Mouse (Mus musculus): ENCODE data around the gene Gm2a. TPM values are rescaled to one million over a fixed set of nuclear protein-coding genes. Genes with fewer than 3 reads are reported as not detected.

Gm2a gene
- polyA plus RNA-seq, 1 experiment from 2014 or later = 26.5 TPM

DNA sequence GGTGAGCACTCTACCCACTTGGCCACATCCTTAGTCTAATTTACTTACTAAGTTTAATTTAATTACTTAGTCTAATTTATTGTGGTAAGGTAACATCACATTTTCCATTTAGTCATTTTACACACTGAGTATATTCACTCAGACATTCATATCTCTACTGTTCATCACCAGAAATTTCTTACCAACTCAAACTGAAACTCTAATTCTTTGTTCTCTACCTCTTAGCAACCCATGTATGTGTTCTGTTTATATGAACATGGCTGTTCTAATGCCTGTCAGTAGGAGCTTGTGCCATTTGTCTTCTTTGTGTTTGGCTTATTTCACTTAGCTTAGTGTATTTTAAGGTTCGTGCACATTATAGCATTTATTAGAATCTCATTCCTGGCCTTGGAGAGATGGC is 34.0 kb downstream of the Gm2a start:
- no peaks in the 10 kb centered on the region for H3K27me3 ChIP-seq (ENCODE audit: control insufficient read depth, insufficient read depth, low read length)
- no peak overlapping the region for H3K27ac ChIP-seq (ENCODE audit: low read length)
- 64% methylated on average over 1 of the region's 1 CpGs for WGBS
- no peak overlapping the region for H3K4me2 ChIP-seq (ENCODE audit: low read depth, low read length)
- no peak for ATAC-seq (ENCODE audit: insufficient read depth, low FRiP score)
- no peaks in the 10 kb centered on the region for H3K4me1 ChIP-seq (ENCODE audit: control insufficient read depth, insufficient read depth, low read length)
- no peak overlapping the region for H3K9ac ChIP-seq (ENCODE audit: low read length)
- no peaks in the 10 kb centered on the region for H3K9me3 ChIP-seq (replicated peaks; ENCODE audit: control insufficient read depth, low read length)
- H3K36me3 ChIP-seq (ENCODE audit: control insufficient read depth, insufficient read depth, low read length) = no peaks in the 10 kb centered on the region
- no peak overlapping the region for H3K4me3 ChIP-seq (replicated peaks; ENCODE audit: low read length)

DNA sequence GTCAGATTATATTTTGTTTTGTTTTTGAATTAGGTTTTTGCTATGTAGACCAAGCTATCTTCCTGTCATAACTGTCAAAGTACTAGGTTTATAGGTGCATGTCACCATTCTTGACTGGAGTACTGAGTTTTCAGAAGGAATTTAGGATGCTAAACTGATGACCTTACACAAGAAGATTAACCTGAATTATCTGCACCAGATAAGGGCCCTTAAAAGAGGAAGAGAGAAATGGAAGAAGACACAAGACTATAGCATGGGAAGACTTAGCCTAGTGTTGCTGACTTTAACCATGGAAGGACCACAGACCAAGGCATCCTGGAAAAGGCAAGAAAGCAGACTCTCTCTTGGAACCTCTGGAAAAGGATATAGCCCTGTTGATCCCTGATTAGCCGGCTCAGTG is 35.3 kb downstream of the Gm2a start:
- no peak for ATAC-seq (ENCODE audit: insufficient read depth, low FRiP score)
- Histone ChIP-seq H3K36me3 (ENCODE audit: control insufficient read depth, insufficient read depth, low read length) (no peaks in the 10 kb centered on the region), H3K9ac (ENCODE audit: low read length) (no peak overlapping the region), H3K4me1 (ENCODE audit: control insufficient read depth, insufficient read depth, low read length) (no peaks in the 10 kb centered on the region), H3K4me2 (ENCODE audit: low read depth, low read length) (no peak overlapping the region), H3K27me3 (ENCODE audit: control insufficient read depth, insufficient read depth, low read length) (no peaks in the 10 kb centered on the region), H3K4me3 (replicated peaks; ENCODE audit: low read length) (no peak overlapping the region), H3K9me3 (replicated peaks; ENCODE audit: control insufficient read depth, low read length) (no peaks in the 10 kb centered on the region), H3K27ac (ENCODE audit: low read length) (no peak overlapping the region)
- WGBS = 90% methylated on average over 1 of the region's 1 CpGs

DNA sequence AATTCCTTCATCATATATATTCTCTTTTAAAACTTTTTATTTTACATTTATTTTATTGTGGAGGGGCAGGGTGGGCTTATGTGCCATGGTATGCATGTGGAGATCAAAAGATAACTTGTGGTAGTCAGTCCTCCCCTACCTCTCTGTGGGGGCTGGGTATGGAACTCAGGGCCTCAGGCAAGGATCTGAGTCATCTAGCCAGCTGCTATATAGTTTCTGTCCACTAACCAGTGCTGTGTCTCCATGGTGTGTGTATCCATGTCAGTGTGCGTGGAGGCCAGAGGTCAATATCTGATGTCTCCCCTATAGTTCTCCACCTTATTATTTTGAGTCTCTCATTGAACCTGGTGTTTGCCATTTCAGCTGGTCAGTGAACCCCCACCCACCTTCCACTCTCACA is 36.5 kb downstream of the Gm2a start:
- Histone ChIP-seq H3K36me3 (ENCODE audit: control insufficient read depth, insufficient read depth, low read length) (no peaks in the 10 kb centered on the region), H3K27me3 (ENCODE audit: control insufficient read depth, insufficient read depth, low read length) (no peaks in the 10 kb centered on the region), H3K4me1 (ENCODE audit: control insufficient read depth, insufficient read depth, low read length) (no peaks in the 10 kb centered on the region), H3K9me3 (replicated peaks; ENCODE audit: control insufficient read depth, low read length) (no peaks in the 10 kb centered on the region), H3K27ac (ENCODE audit: low read length) (no peak overlapping the region), H3K4me2 (ENCODE audit: low read depth, low read length) (no peak overlapping the region), H3K9ac (ENCODE audit: low read length) (no peak overlapping the region), H3K4me3 (replicated peaks; ENCODE audit: low read length) (no peak overlapping the region)
- 96% methylated on average over 1 of the region's 1 CpGs for WGBS
- no peak for ATAC-seq (ENCODE audit: insufficient read depth, low FRiP score)

DNA sequence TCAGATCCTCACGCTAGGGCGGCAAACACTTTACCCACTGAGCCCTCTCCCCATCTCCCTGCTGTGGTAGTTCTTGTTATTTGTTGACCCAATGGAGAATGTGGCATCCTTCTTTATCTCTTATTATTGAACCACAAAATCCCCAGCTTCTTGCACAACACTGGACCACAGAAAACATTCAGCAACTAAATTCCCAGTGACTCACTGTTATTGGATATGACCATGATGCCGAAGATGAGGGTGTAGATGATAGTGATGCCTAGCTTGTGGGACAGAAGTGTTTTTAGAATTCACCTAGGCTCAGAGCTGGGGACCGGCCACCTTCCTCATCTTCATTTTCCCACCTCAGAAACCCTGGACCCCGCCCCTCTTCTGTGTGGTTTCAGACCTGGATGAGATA is 37.0 kb downstream of the Gm2a start:
- WGBS = 86% methylated on average over 5 of the region's 5 CpGs
- no peak overlapping the region for H3K9ac ChIP-seq (ENCODE audit: low read length)
- no peaks in the 10 kb centered on the region for H3K9me3 ChIP-seq (replicated peaks; ENCODE audit: control insufficient read depth, low read length)
- no peak overlapping the region for H3K4me2 ChIP-seq (ENCODE audit: low read depth, low read length)
- ATAC-seq (ENCODE audit: insufficient read depth, low FRiP score) = no peak
- H3K27ac ChIP-seq (ENCODE audit: low read length) = no peak overlapping the region
- H3K27me3 ChIP-seq (ENCODE audit: control insufficient read depth, insufficient read depth, low read length) = no peaks in the 10 kb centered on the region
- H3K4me1 ChIP-seq (ENCODE audit: control insufficient read depth, insufficient read depth, low read length) = no peaks in the 10 kb centered on the region
- no peaks in the 10 kb centered on the region for H3K36me3 ChIP-seq (ENCODE audit: control insufficient read depth, insufficient read depth, low read length)
- H3K4me3 ChIP-seq (replicated peaks; ENCODE audit: low read length) = no peak overlapping the region

DNA sequence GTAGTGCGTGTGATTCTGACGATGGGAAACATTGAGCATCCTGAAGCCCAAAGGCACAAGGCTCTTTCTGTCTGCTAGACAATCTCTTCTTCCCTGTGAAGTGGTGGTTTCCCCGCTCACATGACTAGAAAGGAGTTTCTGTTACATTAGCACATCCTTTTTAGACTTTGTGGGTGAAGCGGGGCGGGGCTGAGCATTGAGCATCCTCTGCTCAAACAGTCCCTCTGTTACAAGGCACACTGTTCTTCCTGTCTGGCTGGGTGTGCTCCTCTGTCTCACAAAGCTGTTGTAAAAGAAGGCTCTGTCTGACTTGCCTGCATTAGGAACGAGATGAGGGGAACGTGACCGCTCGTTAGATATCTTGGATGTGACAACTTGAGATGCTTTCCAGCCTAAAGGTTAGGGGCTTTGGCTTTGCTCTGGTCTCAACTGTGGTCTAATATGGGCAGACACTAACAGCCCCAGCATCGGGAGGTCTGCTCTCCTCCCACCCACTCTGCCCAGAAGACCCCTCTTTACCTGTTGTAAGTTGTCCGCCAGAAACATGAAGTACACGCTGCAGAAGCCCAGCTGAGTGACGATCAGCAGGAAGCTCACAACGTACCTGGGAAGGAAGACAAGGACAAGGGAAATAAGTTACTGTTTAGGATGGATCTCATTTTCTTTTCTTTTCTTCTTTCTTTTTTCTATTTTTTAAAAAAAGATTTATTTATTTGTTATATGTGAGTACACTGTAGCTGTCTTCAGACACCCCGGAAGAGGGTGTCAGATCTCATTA is 39.0 kb downstream of the Gm2a start:
- Histone ChIP-seq H3K4me3 (replicated peaks; ENCODE audit: low read length) (no peak overlapping the region), H3K27ac (ENCODE audit: low read length) (no peak overlapping the region), H3K4me1 (ENCODE audit: control insufficient read depth, insufficient read depth, low read length) (no peaks in the 10 kb centered on the region), H3K9ac (ENCODE audit: low read length) (no peak overlapping the region), H3K36me3 (ENCODE audit: control insufficient read depth, insufficient read depth, low read length) (no peaks in the 10 kb centered on the region), H3K9me3 (replicated peaks; ENCODE audit: control insufficient read depth, low read length) (no peaks in the 10 kb centered on the region), H3K27me3 (ENCODE audit: control insufficient read depth, insufficient read depth, low read length) (no peaks in the 10 kb centered on the region), H3K4me2 (ENCODE audit: low read depth, low read length) (no peak overlapping the region)
- ATAC-seq (ENCODE audit: insufficient read depth, low FRiP score) = no peak
- 70% methylated on average over 15 of the region's 15 CpGs for WGBS

DNA sequence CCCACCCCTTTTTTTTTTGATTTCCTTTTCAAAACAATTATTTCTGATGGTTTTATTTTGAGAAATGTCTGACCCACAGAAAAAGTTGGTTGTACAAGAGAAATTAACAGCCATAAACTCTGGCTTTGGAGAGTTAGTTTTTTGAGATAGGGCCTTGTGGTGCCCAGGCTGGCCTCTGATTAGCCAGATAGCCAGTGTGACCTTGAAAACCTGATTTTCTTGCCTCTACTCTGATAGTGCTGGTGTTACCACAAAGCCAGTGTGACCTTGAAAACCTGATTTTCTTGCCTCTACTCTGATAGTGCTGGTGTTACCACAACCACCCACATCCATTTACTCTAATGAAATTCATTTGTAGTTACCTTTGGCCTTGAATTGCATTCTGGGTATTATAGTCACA is 39.7 kb downstream of the Gm2a start:
- Histone ChIP-seq H3K9me3 (replicated peaks; ENCODE audit: control insufficient read depth, low read length) (no peaks in the 10 kb centered on the region), H3K27me3 (ENCODE audit: control insufficient read depth, insufficient read depth, low read length) (no peaks in the 10 kb centered on the region), H3K4me3 (replicated peaks; ENCODE audit: low read length) (no peak overlapping the region), H3K36me3 (ENCODE audit: control insufficient read depth, insufficient read depth, low read length) (no peaks in the 10 kb centered on the region), H3K9ac (ENCODE audit: low read length) (no peak overlapping the region), H3K27ac (ENCODE audit: low read length) (no peak overlapping the region), H3K4me1 (ENCODE audit: control insufficient read depth, insufficient read depth, low read length) (no peaks in the 10 kb centered on the region), H3K4me2 (ENCODE audit: low read depth, low read length) (no peak overlapping the region)
- ATAC-seq (ENCODE audit: insufficient read depth, low FRiP score) = no peak

DNA sequence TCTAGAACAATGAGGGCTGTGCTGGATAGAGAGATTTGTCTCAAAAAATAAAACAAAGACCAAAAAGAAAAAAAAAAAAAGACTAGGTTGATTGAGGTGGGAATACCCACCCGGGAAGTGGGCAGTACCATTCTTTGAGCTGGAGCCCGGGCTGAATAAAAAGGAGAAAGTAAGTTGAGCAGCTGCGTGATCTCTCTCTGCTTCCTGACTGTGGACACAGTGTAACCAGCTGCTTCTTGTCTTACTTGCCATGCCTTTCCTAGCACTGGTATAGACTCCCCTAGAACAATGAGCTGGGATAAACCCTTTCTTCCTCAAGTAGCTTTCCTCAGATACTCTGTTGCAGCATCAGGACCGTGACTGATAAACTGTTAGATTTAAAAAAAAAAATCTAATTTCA is 43.6 kb downstream of the Gm2a start:
- H3K4me3 ChIP-seq (replicated peaks; ENCODE audit: low read length) = no peak overlapping the region
- H3K9me3 ChIP-seq (replicated peaks; ENCODE audit: control insufficient read depth, low read length) = no peaks in the 10 kb centered on the region
- 81% methylated on average over 4 of the region's 4 CpGs for WGBS
- H3K36me3 ChIP-seq (ENCODE audit: control insufficient read depth, insufficient read depth, low read length) = no peaks in the 10 kb centered on the region
- no peaks in the 10 kb centered on the region for H3K4me1 ChIP-seq (ENCODE audit: control insufficient read depth, insufficient read depth, low read length)
- no peak overlapping the region for H3K9ac ChIP-seq (ENCODE audit: low read length)
- no peaks in the 10 kb centered on the region for H3K27me3 ChIP-seq (ENCODE audit: control insufficient read depth, insufficient read depth, low read length)
- H3K27ac ChIP-seq (ENCODE audit: low read length) = no peak overlapping the region
- ATAC-seq (ENCODE audit: insufficient read depth, low FRiP score) = no peak
- H3K4me2 ChIP-seq (ENCODE audit: low read depth, low read length) = no peak overlapping the region

DNA sequence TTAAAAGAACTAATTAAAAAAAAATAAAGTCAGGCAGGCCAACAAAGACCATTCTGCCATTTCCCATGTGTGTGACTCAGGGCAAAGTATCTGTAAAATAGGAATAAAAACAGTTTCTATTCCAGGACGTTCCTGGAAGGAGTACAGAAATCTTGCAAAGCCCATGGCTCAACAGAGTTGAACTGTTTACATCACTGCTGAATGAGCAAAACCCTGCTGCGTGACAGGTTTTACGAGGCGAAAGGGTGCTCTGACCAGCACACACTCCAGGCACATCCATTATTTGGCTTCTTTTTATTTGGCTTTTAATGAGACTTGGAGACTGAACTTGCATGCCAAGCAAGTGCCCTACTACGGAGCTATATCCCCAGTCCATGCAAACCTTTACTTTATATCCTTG is 46.1 kb downstream of the Gm2a start:
- no peak for ATAC-seq (ENCODE audit: insufficient read depth, low FRiP score)
- Histone ChIP-seq H3K27me3 (ENCODE audit: control insufficient read depth, insufficient read depth, low read length) (no peaks in the 10 kb centered on the region), H3K9ac (ENCODE audit: low read length) (no peak overlapping the region), H3K9me3 (replicated peaks; ENCODE audit: control insufficient read depth, low read length) (no peaks in the 10 kb centered on the region), H3K4me2 (ENCODE audit: low read depth, low read length) (no peak overlapping the region), H3K27ac (ENCODE audit: low read length) (no peak overlapping the region), H3K4me1 (ENCODE audit: control insufficient read depth, insufficient read depth, low read length) (no peaks in the 10 kb centered on the region), H3K4me3 (replicated peaks; ENCODE audit: low read length) (no peak overlapping the region), H3K36me3 (ENCODE audit: control insufficient read depth, insufficient read depth, low read length) (no peaks in the 10 kb centered on the region)
- 49% methylated on average over 5 of the region's 5 CpGs for WGBS

DNA sequence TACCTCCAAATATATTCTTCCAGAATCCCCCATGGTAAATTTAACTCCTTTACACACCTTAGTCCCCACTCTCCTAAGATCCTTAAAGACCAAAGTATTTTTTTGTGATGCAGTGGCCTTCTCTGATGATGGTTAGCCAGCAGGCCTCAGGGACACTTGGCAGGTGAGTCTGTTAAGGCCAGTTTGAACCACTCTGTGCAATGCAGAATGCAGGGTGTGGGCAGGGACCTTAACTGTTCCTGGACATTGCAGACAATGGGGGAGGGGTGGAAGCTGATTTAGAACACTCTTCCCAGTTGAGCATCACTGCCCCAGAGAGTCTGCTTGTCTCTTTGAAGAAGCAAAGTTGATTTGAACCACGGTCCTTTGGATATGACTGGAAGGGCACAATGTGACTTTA is 48.9 kb downstream of the Gm2a start:
- 80% methylated on average over 1 of the region's 1 CpGs for WGBS
- H3K9ac ChIP-seq (ENCODE audit: low read length) = no peak overlapping the region
- no peak overlapping the region for H3K27ac ChIP-seq (ENCODE audit: low read length)
- H3K4me1 ChIP-seq (ENCODE audit: control insufficient read depth, insufficient read depth, low read length) = no peaks in the 10 kb centered on the region
- H3K36me3 ChIP-seq (ENCODE audit: control insufficient read depth, insufficient read depth, low read length) = no peaks in the 10 kb centered on the region
- no peaks in the 10 kb centered on the region for H3K27me3 ChIP-seq (ENCODE audit: control insufficient read depth, insufficient read depth, low read length)
- H3K4me2 ChIP-seq (ENCODE audit: low read depth, low read length) = no peak overlapping the region
- no peaks in the 10 kb centered on the region for H3K9me3 ChIP-seq (replicated peaks; ENCODE audit: control insufficient read depth, low read length)
- H3K4me3 ChIP-seq (replicated peaks; ENCODE audit: low read length) = no peak overlapping the region
- ATAC-seq (ENCODE audit: insufficient read depth, low FRiP score) = no peak
